Mouse (Mus musculus): ENCODE results near the gene Bmt2. TPM values are rescaled to one million over a fixed set of nuclear protein-coding genes. Genes with fewer than 3 reads are reported as not detected.
A peak's percentile ranks its signal among the peaks of the same experiment; 100 is the strongest.

Bmt2 gene
- polyA plus RNA-seq, 1 experiment: 2.4 TPM

- Histone ChIP-seq H3K4me3 (ENCODE audit: control insufficient read depth, low read depth, low read length) (no peak overlapping the region), H3K36me3 (ENCODE audit: control insufficient read depth, insufficient read depth, low read length) (no peaks in the 10 kb centered on the region)
- TF ChIP-seq POLR2A (IDR thresholded peaks at IDR 0.05; ENCODE audit: control insufficient read depth, low read depth, low read length) (no peak), CTCF (IDR thresholded peaks at IDR 0.05; ENCODE audit: control insufficient read depth, insufficient read depth, insufficient replicate concordance, low read depth, low read length) (no peak)
These were observed 60.7 kb downstream of the Bmt2 start for GRCm38 (mm10) chr6:13617110-13617509.

DNA sequence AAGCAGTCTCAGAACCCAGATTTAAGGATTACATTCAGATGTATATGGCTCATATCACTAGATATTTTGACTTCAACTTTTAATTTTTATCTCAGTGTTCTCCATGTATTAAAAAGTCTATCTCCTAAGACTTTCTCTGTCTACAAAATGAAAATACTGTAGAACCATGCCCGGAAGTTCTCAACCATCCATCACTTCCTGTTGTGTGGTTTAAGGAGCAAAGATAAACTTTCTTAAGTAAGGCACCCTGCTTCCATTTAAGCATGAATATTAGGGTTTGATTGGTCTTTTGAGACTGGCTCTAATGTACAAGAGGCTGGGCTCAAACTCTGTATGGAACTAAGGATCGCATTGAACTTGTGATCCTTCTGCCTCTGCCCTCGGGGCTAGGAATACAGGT, 63.2 kb downstream of the Bmt2 start:
- TF ChIP-seq CTCF (IDR thresholded peaks at IDR 0.05; ENCODE audit: control insufficient read depth, insufficient read depth, insufficient replicate concordance, low read depth, low read length) (no peak), POLR2A (IDR thresholded peaks at IDR 0.05; ENCODE audit: control insufficient read depth, low read depth, low read length) (no peak)

More at GRCm38 (mm10) chr6:13617110-13617509, 60.7 kb downstream of the Bmt2 start:
- Histone ChIP-seq H3K4me1 (ENCODE audit: control insufficient read depth, insufficient read depth, low read length) (no peaks in the 10 kb centered on the region), H3K27ac (ENCODE audit: control insufficient read depth, insufficient read depth, low read depth, low read length) (no peak overlapping the region), H3K27me3 (ENCODE audit: control insufficient read depth, insufficient read depth, low read length) (no peaks in the 10 kb centered on the region)

GRCm38 (mm10) chr6:13613671-13614070, 64.1 kb downstream of the Bmt2 start:
- Histone ChIP-seq H3K36me3 (ENCODE audit: control insufficient read depth, insufficient read depth, low read length) (no peaks in the 10 kb centered on the region), H3K4me1 (ENCODE audit: control insufficient read depth, insufficient read depth, low read length) (no peaks in the 10 kb centered on the region), H3K27me3 (ENCODE audit: control insufficient read depth, insufficient read depth, low read length) (no peaks in the 10 kb centered on the region), H3K4me3 (ENCODE audit: control insufficient read depth, low read depth, low read length) (no peak overlapping the region), H3K27ac (ENCODE audit: control insufficient read depth, insufficient read depth, low read depth, low read length) (no peak overlapping the region)
- TF ChIP-seq CTCF (IDR thresholded peaks at IDR 0.05; ENCODE audit: control insufficient read depth, insufficient read depth, insufficient replicate concordance, low read depth, low read length): no peak
- no peak for TF ChIP-seq POLR2A (IDR thresholded peaks at IDR 0.05; ENCODE audit: control insufficient read depth, low read depth, low read length)

More for the DNA sequence above, 63.2 kb downstream of the Bmt2 start:
- Histone ChIP-seq H3K36me3 (ENCODE audit: control insufficient read depth, insufficient read depth, low read length) (no peaks in the 10 kb centered on the region), H3K27me3 (ENCODE audit: control insufficient read depth, insufficient read depth, low read length) (no peaks in the 10 kb centered on the region), H3K4me3 (ENCODE audit: control insufficient read depth, low read depth, low read length) (no peak overlapping the region), H3K4me1 (ENCODE audit: control insufficient read depth, insufficient read depth, low read length) (no peaks in the 10 kb centered on the region), H3K27ac (ENCODE audit: control insufficient read depth, insufficient read depth, low read depth, low read length) (no peak overlapping the region)

DNA sequence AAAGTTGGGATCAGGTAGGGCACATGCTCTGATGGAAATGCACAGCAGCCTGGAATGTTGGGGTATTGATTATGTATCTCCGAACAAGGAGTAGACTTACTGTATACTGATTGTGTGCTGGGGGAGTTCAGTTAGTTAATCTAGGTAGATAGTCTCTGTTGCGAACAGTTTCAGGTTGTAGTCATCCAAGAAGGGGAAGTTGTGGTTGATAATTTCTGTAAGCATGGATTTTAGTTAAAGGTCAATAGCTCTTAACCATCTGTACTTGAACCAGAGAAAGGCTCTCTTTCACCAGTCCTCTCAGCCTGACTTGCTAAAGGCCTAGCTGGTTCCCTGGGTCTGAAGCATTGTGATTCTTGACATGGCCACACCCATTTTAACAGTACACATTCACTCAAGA, 66.9 kb downstream of the Bmt2 start:
- H3K27me3 ChIP-seq (ENCODE audit: control insufficient read depth, insufficient read depth, low read length): no peaks in the 10 kb centered on the region
- TF ChIP-seq CTCF (IDR thresholded peaks at IDR 0.05; ENCODE audit: control insufficient read depth, insufficient read depth, insufficient replicate concordance, low read depth, low read length) (no peak), POLR2A (IDR thresholded peaks at IDR 0.05; ENCODE audit: control insufficient read depth, low read depth, low read length) (no peak)
- H3K36me3 ChIP-seq (ENCODE audit: control insufficient read depth, insufficient read depth, low read length): no peaks in the 10 kb centered on the region
- no peaks in the 10 kb centered on the region; the same call in 1 of the 2 replicates for H3K4me1 ChIP-seq (ENCODE audit: control insufficient read depth, insufficient read depth, low read length)
- H3K4me3 ChIP-seq (ENCODE audit: control insufficient read depth, low read depth, low read length): no peak overlapping the region
- no peak overlapping the region for H3K27ac ChIP-seq (ENCODE audit: control insufficient read depth, insufficient read depth, low read depth, low read length)

DNA sequence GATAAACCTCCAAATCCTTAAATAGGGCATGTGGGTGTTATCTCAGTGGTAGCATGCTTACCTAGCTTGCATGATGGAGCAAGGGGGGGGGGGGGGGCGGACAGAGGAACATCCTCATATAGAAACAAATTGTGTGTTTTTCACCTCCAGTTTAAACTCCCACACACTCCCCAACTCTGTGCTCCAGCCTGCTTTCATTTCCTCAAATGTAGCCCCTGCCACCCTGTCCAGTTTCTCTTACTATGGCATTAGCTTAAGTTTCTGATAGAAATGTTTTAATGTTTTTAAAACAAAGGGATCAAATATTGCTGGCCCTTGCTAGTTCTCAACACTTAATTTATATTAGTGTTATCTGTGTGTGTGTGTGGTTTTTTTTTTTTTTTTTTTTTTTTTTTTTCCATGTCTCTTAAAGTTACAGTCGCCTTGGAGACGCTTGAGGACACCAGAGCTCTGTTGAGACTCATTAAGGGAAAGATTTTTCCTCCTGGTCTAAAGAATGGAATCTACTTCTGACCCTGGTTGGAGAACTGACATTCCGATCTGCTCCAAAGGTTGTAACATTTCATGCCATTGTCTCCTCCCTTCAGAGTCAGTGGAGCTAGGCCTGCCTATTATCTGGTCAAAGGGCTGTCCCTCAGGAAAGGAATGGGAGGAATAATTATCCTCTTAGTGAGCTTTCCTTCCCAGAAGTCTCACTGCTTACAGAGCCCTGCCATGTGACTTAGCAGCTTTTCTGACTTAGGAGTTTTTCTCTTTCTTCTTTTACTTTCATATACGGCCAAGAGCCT, 68.2 kb downstream of the Bmt2 start:
- no peak overlapping the region for H3K27ac ChIP-seq (ENCODE audit: control insufficient read depth, insufficient read depth, low read depth, low read length)
- no peak overlapping the region for H3K4me3 ChIP-seq (ENCODE audit: control insufficient read depth, low read depth, low read length)
- H3K4me1 ChIP-seq (ENCODE audit: control insufficient read depth, insufficient read depth, low read length): no peaks in the 10 kb centered on the region; the same call in 1 of the 2 replicates
- TF ChIP-seq POLR2A (IDR thresholded peaks at IDR 0.05; ENCODE audit: control insufficient read depth, low read depth, low read length): no peak
- no peak for TF ChIP-seq CTCF (IDR thresholded peaks at IDR 0.05; ENCODE audit: control insufficient read depth, insufficient read depth, insufficient replicate concordance, low read depth, low read length)
- H3K27me3 ChIP-seq (ENCODE audit: control insufficient read depth, insufficient read depth, low read length): no peaks in the 10 kb centered on the region
- H3K36me3 ChIP-seq (ENCODE audit: control insufficient read depth, insufficient read depth, low read length): no peaks in the 10 kb centered on the region

DNA sequence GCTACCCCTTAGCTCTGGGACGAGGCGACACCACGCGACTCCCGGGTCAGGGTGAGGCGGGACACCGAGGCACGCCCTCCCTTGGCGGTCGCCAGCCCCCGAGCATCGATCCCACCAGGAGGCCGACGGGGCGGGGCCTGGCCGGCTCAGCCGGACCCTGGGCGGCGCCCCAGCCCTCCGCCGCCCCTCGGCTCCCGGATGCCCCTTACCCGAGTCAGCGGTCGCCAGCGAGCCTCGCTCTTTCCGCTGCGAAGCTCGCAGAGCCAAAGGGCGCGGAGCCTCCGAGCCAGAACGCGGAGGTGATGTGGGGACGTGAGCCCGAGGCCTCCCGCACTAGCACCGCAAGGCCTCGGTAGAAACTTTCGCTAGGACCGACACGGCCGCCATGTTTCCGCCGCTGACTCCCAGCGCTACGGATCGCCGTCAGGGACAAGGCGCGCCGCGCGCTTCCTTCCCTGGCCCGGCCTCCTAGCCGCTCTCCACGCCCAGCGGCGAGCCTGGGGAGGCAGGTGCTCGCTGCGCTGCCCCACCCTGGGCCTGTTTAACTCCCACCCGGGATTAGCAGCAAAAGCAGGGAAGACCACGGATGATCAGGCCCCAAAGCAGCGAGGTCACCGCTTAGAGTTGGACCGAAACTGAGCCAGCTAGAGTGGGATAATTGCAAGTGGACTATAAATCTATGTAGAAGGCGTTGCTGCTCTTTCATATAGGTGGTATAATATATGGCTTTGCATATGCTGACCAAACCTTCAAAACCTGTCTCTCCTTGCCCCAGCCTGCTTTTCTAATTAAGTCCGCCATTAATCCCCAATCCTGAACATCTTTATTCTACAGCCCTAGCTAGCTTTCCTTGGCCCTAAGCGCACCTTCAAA, 69.9 kb downstream of the Bmt2 start, which contains the start of gene Tmem168:
Gene Tmem168 (minus strand): TSS at position 480 of the 873 bp plus-strand sequence.
- Histone ChIP-seq H3K4me3 (ENCODE audit: control insufficient read depth, low read depth, low read length) (peak within 1 kb of the TSS; percentile 97), H3K36me3 (ENCODE audit: control insufficient read depth, insufficient read depth, low read length) (no peaks in the 10 kb centered on the region), H3K27me3 (ENCODE audit: control insufficient read depth, insufficient read depth, low read length) (no peaks in the 10 kb centered on the region), H3K4me1 (ENCODE audit: control insufficient read depth, insufficient read depth, low read length) (no peaks in the 10 kb centered on the region; the same call in 1 of the 2 replicates), H3K27ac (ENCODE audit: control insufficient read depth, insufficient read depth, low read depth, low read length) (peak within 1 kb of the TSS; percentile 96)
- TF ChIP-seq POLR2A (IDR thresholded peaks at IDR 0.05; ENCODE audit: control insufficient read depth, low read depth, low read length): peak; percentile 95
- no peak for TF ChIP-seq CTCF (IDR thresholded peaks at IDR 0.05; ENCODE audit: control insufficient read depth, insufficient read depth, insufficient replicate concordance, low read depth, low read length)

Data from testis, adult 2 months (tissue).